Mouse (Mus musculus) CH12.LX (cell line): ENCODE data around the gene Lancl1. TPM values are rescaled to one million over a fixed set of nuclear protein-coding genes. Genes with fewer than 3 reads are reported as not detected.

Experiments used
- DNase-seq: peaks from one replicate; pipeline ENCODE4 v3.0.0-alpha.2; 2013; ENCODE audit errors: extremely low read depth
- H3K27ac ChIP-seq: 2 replicates; pipeline ENCODE4 v1.5.1; 2012; ENCODE audit warnings: low read depth, mild to moderate bottlenecking, control low read depth, moderate library complexity; ENCODE audit not compliant: insufficient read depth
- H3K27me3 ChIP-seq: replicated peaks from 2 replicates; pipeline ENCODE3; 2012; ENCODE audit warnings: inconsistent platforms
- H3K36me3 ChIP-seq, 2 experiments: replicated peaks in 1 of 2; 2 replicates each; pipeline versions ENCODE3 to v1.6.1; 2012; ENCODE audit warnings: inconsistent platforms in 1 of 2, low read length in 1 of 2, mild to moderate bottlenecking in 1 of 2, mixed read lengths in 1 of 2, moderate library complexity in 1 of 2; ENCODE audit not compliant: control insufficient read depth in 1 of 2, insufficient read depth in 1 of 2
- H3K4me1 ChIP-seq, 2 experiments: 2 replicates each; pipeline ENCODE4 v1.6.1; 2012; ENCODE audit warnings: inconsistent platforms in 1 of 2, moderate library complexity in 1 of 2; ENCODE audit not compliant: insufficient read depth in 2 of 2, control insufficient read depth in 1 of 2
- H3K4me2 ChIP-seq: 2 replicates; pipeline ENCODE4 v1.6.1; 2012; ENCODE audit warnings: low read depth, mild to moderate bottlenecking, control low read depth; ENCODE audit not compliant: poor library complexity, insufficient read depth, severe bottlenecking
- H3K4me3 ChIP-seq, 3 experiments: fragments of 150-350 bp in 1 of 3; sonication (generic) in 1 of 3; replicated peaks in 1 of 3; 2 replicates each; pipeline versions ENCODE3 to v1.5.1; 2011 to 2012; ENCODE audit warnings: low read depth in 2 of 3, low read length in 2 of 3, mild to moderate bottlenecking in 2 of 3, moderate library complexity in 2 of 3, control low read depth in 1 of 3, improper control_type of control experiment in 1 of 3, inconsistent platforms in 1 of 3, mixed read lengths in 1 of 3; ENCODE audit not compliant: poor library complexity in 1 of 3
- H3K79me2 ChIP-seq: replicated peaks from 2 replicates; pipeline ENCODE4 v1.6.1; 2012; ENCODE audit warnings: mild to moderate bottlenecking, moderate library complexity; ENCODE audit not compliant: control insufficient read depth, poor library complexity, insufficient read depth, severe bottlenecking; ENCODE audit errors: extremely low read depth
- H3K9ac ChIP-seq: 2 replicates; pipeline ENCODE4 v1.6.1; 2012; ENCODE audit warnings: low read depth, mild to moderate bottlenecking, control low read depth, moderate library complexity; ENCODE audit not compliant: insufficient read depth
- H3K9me3 ChIP-seq: replicated peaks from 2 replicates; pipeline ENCODE3; 2012; ENCODE audit warnings: low read length, inconsistent platforms, mixed read lengths
- BHLHE40 ChIP-seq: IDR thresholded peaks from 2 replicates; pipeline ENCODE4 v1.6.1; 2011; ENCODE audit warnings: mild to moderate bottlenecking, low read depth, low read length, improper control_type of control experiment
- CHD1 ChIP-seq: IDR thresholded peaks from 2 replicates; pipeline ENCODE4 v1.6.1; 2012; ENCODE audit warnings: low read depth, low read length, improper control_type of control experiment, inconsistent platforms
- CHD2 ChIP-seq: IDR thresholded peaks from 2 replicates; pipeline ENCODE4 v1.6.1; 2011; ENCODE audit warnings: low read length, improper control_type of control experiment
- CTCF ChIP-seq, 2 experiments: IDR thresholded peaks in 1 of 2; conservative IDR thresholded peaks in 1 of 2; 2 replicates each; pipeline ENCODE4 v1.5.1; 2011 to 2012; ENCODE audit warnings: low read depth in 2 of 2, low read length in 2 of 2, improper control_type of control experiment in 1 of 2, inconsistent platforms in 1 of 2, mild to moderate bottlenecking in 1 of 2, moderate library complexity in 1 of 2
- E2F4 ChIP-seq: IDR thresholded peaks from 2 replicates; pipeline ENCODE4 v1.6.1; 2011; ENCODE audit warnings: low read depth, low read length, improper control_type of control experiment; ENCODE audit not compliant: insufficient replicate concordance
- ELF1 ChIP-seq: IDR thresholded peaks from 2 replicates; pipeline ENCODE4 v1.6.1; 2014; ENCODE audit warnings: low read depth, mild to moderate bottlenecking, inconsistent platforms, low read length, improper control_type of control experiment
- ETS1 ChIP-seq: conservative IDR thresholded peaks from 2 replicates; pipeline ENCODE4 v1.6.1; 2012; ENCODE audit warnings: low read depth, mild to moderate bottlenecking, inconsistent platforms, low read length, improper control_type of control experiment, moderate library complexity
- HCFC1 ChIP-seq: IDR thresholded peaks from 2 replicates; pipeline ENCODE4 v1.6.1; 2012; ENCODE audit warnings: low read depth, mild to moderate bottlenecking, inconsistent platforms, low read length, improper control_type of control experiment
- IRF4 ChIP-seq: IDR thresholded peaks from 2 replicates; pipeline ENCODE4 v1.6.1; 2014; ENCODE audit warnings: low read depth, mild to moderate bottlenecking, inconsistent platforms, low read length, improper control_type of control experiment
- JUN ChIP-seq: IDR thresholded peaks from 2 replicates; pipeline ENCODE4 v1.6.1; 2011; ENCODE audit warnings: low read depth, mild to moderate bottlenecking, low read length, improper control_type of control experiment, moderate library complexity; ENCODE audit not compliant: insufficient read depth
- JUND ChIP-seq: conservative IDR thresholded peaks from 2 replicates; pipeline ENCODE4 v1.6.1; 2011; ENCODE audit warnings: low read depth, low read length, improper control_type of control experiment
- KAT2A ChIP-seq: IDR thresholded peaks from 2 replicates; pipeline ENCODE4 v1.6.1; 2012; ENCODE audit warnings: low read length, improper control_type of control experiment, inconsistent platforms; ENCODE audit not compliant: insufficient replicate concordance
- MAFK ChIP-seq: IDR thresholded peaks from 2 replicates; pipeline ENCODE4 v1.6.1; 2011; ENCODE audit warnings: low read length, improper control_type of control experiment; ENCODE audit not compliant: insufficient replicate concordance
- MAX ChIP-seq: IDR thresholded peaks from 2 replicates; pipeline ENCODE4 v1.6.1; 2011; ENCODE audit warnings: low read length, improper control_type of control experiment
- MAZ ChIP-seq: IDR thresholded peaks from 2 replicates; pipeline ENCODE4 v1.6.1; 2012; ENCODE audit warnings: low read depth, mild to moderate bottlenecking, inconsistent platforms, low read length, improper control_type of control experiment, moderate library complexity
- MEF2A ChIP-seq: IDR thresholded peaks from 2 replicates; pipeline ENCODE4 v1.6.1; 2014; ENCODE audit warnings: low read depth, mild to moderate bottlenecking, inconsistent platforms, low read length, improper control_type of control experiment, borderline replicate concordance
- MXI1 ChIP-seq: IDR thresholded peaks from 2 replicates; pipeline ENCODE4 v1.6.1; 2011; ENCODE audit warnings: mild to moderate bottlenecking, low read depth, low read length, improper control_type of control experiment
- MYC ChIP-seq: IDR thresholded peaks from 2 replicates; pipeline ENCODE4 v1.6.1; 2011; ENCODE audit warnings: low read depth, mild to moderate bottlenecking, improper control_type of control experiment, low read length
- NELFE ChIP-seq: IDR thresholded peaks from 2 replicates; pipeline ENCODE4 v1.6.1; 2011; ENCODE audit warnings: low read depth, low read length, improper control_type of control experiment
- NRF1 ChIP-seq: IDR thresholded peaks from 2 replicates; pipeline ENCODE4 v1.6.1; 2014; ENCODE audit warnings: low read depth, mild to moderate bottlenecking, inconsistent platforms, low read length, improper control_type of control experiment, moderate library complexity
- PAX5 ChIP-seq: IDR thresholded peaks from 2 replicates; pipeline ENCODE4 v1.6.1; 2012; ENCODE audit warnings: low read length, inconsistent platforms, mixed read lengths
- POLR2A ChIP-seq: IDR thresholded peaks from 2 replicates; pipeline ENCODE4 v1.6.1; 2011; ENCODE audit warnings: low read depth, mild to moderate bottlenecking, improper control_type of control experiment, low read length
- POLR2AphosphoS2 ChIP-seq: IDR thresholded peaks from 2 replicates; pipeline ENCODE4 v1.6.1; 2011; ENCODE audit warnings: low read depth, low read length, improper control_type of control experiment
- SIN3A ChIP-seq: IDR thresholded peaks from 2 replicates; pipeline ENCODE4 v1.6.1; 2012; ENCODE audit warnings: low read length, improper control_type of control experiment, inconsistent platforms
- SMC3 ChIP-seq: IDR thresholded peaks from 2 replicates; pipeline ENCODE4 v1.6.1; 2011; ENCODE audit warnings: low read depth, low read length, improper control_type of control experiment
- TBP ChIP-seq: conservative IDR thresholded peaks from 2 replicates; pipeline ENCODE4 v1.6.1; 2011; ENCODE audit warnings: low read depth, low read length, improper control_type of control experiment
- TCF12 ChIP-seq: IDR thresholded peaks from 2 replicates; pipeline ENCODE4 v1.6.1; 2014; ENCODE audit warnings: low read depth, mild to moderate bottlenecking, inconsistent platforms, low read length, improper control_type of control experiment
- UBTF ChIP-seq: IDR thresholded peaks from 2 replicates; pipeline ENCODE4 v1.6.1; 2012; ENCODE audit warnings: low read depth, mild to moderate bottlenecking, inconsistent platforms, low read length, improper control_type of control experiment, moderate library complexity
- ZMIZ1 ChIP-seq: IDR thresholded peaks from 2 replicates; pipeline ENCODE4 v1.6.1; 2012; ENCODE audit warnings: low read depth, mild to moderate bottlenecking, inconsistent platforms, low read length, improper control_type of control experiment
- ZNF384 ChIP-seq: IDR thresholded peaks from 2 replicates; pipeline ENCODE4 v1.6.1; 2012; ENCODE audit warnings: low read depth, low read length, improper control_type of control experiment, inconsistent platforms
- dilution Hi-C: fragments of 300-500 bp; cut with MboI; formaldehyde crosslinking; loops from 2 replicates; pipeline ENCODE4 v1.14.3; 2020; ENCODE audit warnings: low sequenced_read_pairs; ENCODE audit not compliant: extremely low pct_unique_long_range_greater_than_20kb, extremely low pct_ligation_motif_present
- in situ Hi-C: fragments of 300-500 bp; cut with MboI; formaldehyde crosslinking; loops from 3 replicates; pipeline ENCODE4 v1.14.3; 2019; ENCODE audit warnings: low sequenced_read_pairs, low pct_ligation_motif_present, low pct_unique_long_range_greater_than_20kb, mixed read lengths
- polyA plus RNA-seq: library from polyadenylated mRNA; unstranded; fragments of >175 nt; gene quantifications from 2 replicates; pipeline ENCODE4 v1.2.1, GENCODE M21; 2012; ENCODE audit warnings: low read depth; ENCODE audit not compliant: insufficient read length
- total RNA-seq, 2 experiments: library from RNA; depleted of rRNA; stranded (reverse); fragments of 300-350 nt in 1 of 2; fragments of >200 nt in 1 of 2; gene quantifications; 2 replicates each; pipeline ENCODE4 v1.2.3; 2012 to 2014

The Lancl1 gene
- total RNA-seq (2012; rRNA removed) = 39.7 and 52.8 TPM in 2 replicates
- total RNA-seq (2014; rRNA removed) = 55.4 and 58.5 TPM in 2 replicates
- polyA plus RNA-seq = 35.8 and 38.9 TPM in 2 replicates

- H3K9me3 ChIP-seq = no peaks in the 10 kb centered on the region
Measured at GRCm38 (mm10) chr1:67038246-67038987, at the start of gene Lancl1. Lancl1 (minus strand) TSS chr1:67038872.

GRCm38 (mm10) chr1:67079146-67079545 lies 40.5 kb upstream of the Lancl1 start:
- dilution Hi-C loops (no loop called here), in situ Hi-C loops (no loop called here)
- no peak overlapping the region for H3K4me2 ChIP-seq
- no peak overlapping the region for H3K4me3 ChIP-seq
- no peaks in the 10 kb centered on the region for H3K9me3 ChIP-seq
- H3K27me3 ChIP-seq = no peaks in the 10 kb centered on the region
- no peak overlapping the region for H3K9ac ChIP-seq
- TF ChIP-seq MAFK (no peak), UBTF (no peak), MYC (no peak), MEF2A (no peak), ETS1 (no peak), ZMIZ1 (no peak), TCF12 (no peak), JUN (no peak), CHD1 (no peak), ELF1 (no peak), JUND (no peak), CTCF (conservative IDR thresholded peaks at IDR 0.05 in 1 of 2, IDR thresholded peaks at IDR 0.05 in 1 of 2; ENCODE audit: low read depth in 2 of 2, low read length in 2 of 2) (no peak), POLR2AphosphoS2 (no peak), KAT2A (no peak), NELFE (no peak), POLR2A (no peak), PAX5 (no peak), BHLHE40 (no peak), E2F4 (no peak)
- no peak overlapping the region for H3K27ac ChIP-seq
- no peak for DNase-seq
- no peaks in the 10 kb centered on the region for H3K4me1 ChIP-seq
- no peaks in the 10 kb centered on the region for H3K79me2 ChIP-seq
- no peaks in the 10 kb centered on the region for H3K36me3 ChIP-seq

More at GRCm38 (mm10) chr1:67038246-67038987, at the start of gene Lancl1:
- no peaks in the 10 kb centered on the region for H3K79me2 ChIP-seq
- H3K27ac ChIP-seq = no peak within 1 kb of the TSS
- DNase-seq = peak; percentile 85
- TF ChIP-seq POLR2A (peak; percentile 63), TBP (peak; percentile 54; the same call in 1 of the 2 replicates), SIN3A (peak; percentile 96), NRF1 (peak; percentile 63), BHLHE40 (peak; percentile 24; the same call in 1 of the 2 replicates), ZMIZ1 (peak; percentile 73), HCFC1 (peak; percentile 82), MXI1 (peak; percentile 85), CHD1 (no peak), MEF2A (no peak), MYC (0 out of 2 replicates have a peak, but pooled peaks have one; percentile 11), TCF12 (peak; percentile 47; the same call in 1 of the 2 replicates), SMC3 (no peak), NELFE (peak; percentile 57), CHD2 (peak; percentile 84), JUN (no peak), ZNF384 (no peak), MAX (0 out of 2 replicates have a peak, but pooled peaks have one; percentile 19), IRF4 (peak; percentile 56), ELF1 (peak; percentile 78), E2F4 (0 out of 2 replicates have a peak, but pooled peaks have one; percentile 31), KAT2A (peak; percentile 56; the same call in 1 of the 2 replicates), MAZ (peak; percentile 71; the same call in 1 of the 2 replicates), JUND (no peak)
- H3K36me3 ChIP-seq = peaks cover 6 to 33% of the 10 kb centered on the region in 2 experiments
- peak within 1 kb of the TSS; percentile 91 for H3K4me2 ChIP-seq
- H3K4me1 ChIP-seq = peaks cover 2 to 16% of the 10 kb centered on the region in 2 experiments; a peak in 3 of 4 replicates
- dilution Hi-C loops (no loop called here), in situ Hi-C loops (no loop called here)
- H3K9ac ChIP-seq = peak within 1 kb of the TSS; percentile 55
- H3K4me3 ChIP-seq = peak within 1 kb of the TSS; percentile 79 to 96 (median 94)
- H3K27me3 ChIP-seq = no peaks in the 10 kb centered on the region
